Mouse (Mus musculus): Measurements from ENCODE around the gene Pemt. TPM values are rescaled to one million over a fixed set of nuclear protein-coding genes. Genes with fewer than 3 reads are reported as not detected.

The Pemt gene
- polyA plus RNA-seq, 1 experiment from 2014 or later, result 4.3 TPM

DNA sequence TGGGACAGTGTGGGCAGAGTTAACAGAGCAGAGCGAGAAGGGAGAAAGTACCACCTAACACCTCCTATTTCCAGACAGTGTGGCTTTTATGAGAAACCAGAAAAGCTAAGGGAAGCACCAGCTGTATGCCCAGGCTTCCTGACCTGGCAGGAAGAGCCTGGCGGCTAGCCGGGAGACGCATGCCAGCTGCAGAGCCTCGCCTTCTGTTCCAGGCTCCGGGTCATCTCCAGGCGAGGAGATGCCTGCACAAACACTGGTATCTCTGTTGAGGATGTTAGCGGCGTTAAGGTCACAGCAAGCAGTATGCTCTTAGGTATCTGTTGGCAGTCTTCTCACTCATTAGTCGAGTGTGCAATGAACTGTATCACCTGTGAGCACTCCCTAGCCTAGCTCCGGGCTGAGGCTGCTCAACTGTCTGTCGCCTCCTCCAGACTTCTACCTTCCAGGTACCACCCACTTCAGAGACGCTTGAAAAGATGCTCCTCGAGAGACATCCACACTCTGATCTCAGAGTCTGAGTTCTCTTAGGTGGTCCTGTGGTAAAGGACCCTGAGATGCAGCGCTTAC is 27.7 kb upstream of the Pemt start:
- H3K9me3 ChIP-seq, result no peaks in the 10 kb centered on the region
- 0 out of 2 replicates have a peak overlapping the region, but pooled peaks have one; percentile 8 for H3K9ac ChIP-seq
- no peak for ATAC-seq (ENCODE audit: low FRiP score, low read depth)
- H3K27ac ChIP-seq, result no peak overlapping the region
- WGBS, result 70% methylated on average over 15 of the region's 15 CpGs
- no peaks in the 10 kb centered on the region for H3K27me3 ChIP-seq
- H3K36me3 ChIP-seq, result no peaks in the 10 kb centered on the region
- H3K4me2 ChIP-seq (replicated peaks), result no peak overlapping the region
- no peak overlapping the region for H3K4me3 ChIP-seq
- H3K4me1 ChIP-seq, result no peaks in the 10 kb centered on the region

DNA sequence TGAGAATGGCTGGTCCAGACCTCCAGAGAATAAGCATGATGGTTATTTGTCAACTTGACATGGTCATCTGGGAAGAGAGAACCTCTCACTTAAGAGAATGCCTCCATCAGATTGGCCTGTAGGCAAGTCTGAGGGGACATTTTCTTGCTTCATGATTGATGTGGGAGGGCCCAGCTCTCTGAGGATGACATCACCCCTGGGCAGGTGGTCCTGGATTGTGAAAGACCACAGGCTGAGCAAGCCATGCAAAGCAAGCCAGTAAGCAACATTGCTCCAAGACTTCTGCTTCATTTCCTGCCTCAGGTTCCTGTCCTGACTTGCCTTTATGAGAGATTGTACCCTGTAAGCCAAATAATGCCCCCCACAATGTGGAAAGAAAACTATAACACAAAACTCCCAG is 26.8 kb upstream of the Pemt start:
- Histone ChIP-seq H3K36me3 (no peaks in the 10 kb centered on the region), H3K4me3 (no peak overlapping the region), H3K9me3 (no peaks in the 10 kb centered on the region), H3K27ac (no peak overlapping the region), H3K27me3 (no peaks in the 10 kb centered on the region), H3K4me2 (replicated peaks) (no peak overlapping the region), H3K9ac (no peak overlapping the region), H3K4me1 (no peaks in the 10 kb centered on the region)
- no peak for ATAC-seq (ENCODE audit: low FRiP score, low read depth)

DNA sequence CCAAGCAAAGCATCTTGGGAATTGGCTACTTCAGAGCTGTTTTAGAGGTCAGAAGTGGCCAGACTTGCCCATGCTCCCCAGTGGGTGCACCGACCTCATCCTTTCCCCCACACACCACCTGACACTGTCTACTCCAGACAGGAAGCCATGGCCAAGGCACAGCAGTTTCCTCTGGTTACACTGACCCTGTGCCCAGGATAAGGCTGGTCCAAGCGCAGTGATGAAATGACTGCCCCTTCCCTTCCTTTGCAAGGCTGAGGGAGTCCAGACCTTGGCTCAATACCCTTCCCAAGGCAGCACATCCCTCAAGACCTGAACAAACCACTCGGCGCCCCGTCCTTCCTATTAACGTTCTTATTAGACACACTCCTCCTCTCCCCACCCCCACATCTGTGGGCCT is 24.9 kb upstream of the Pemt start:
- Histone ChIP-seq H3K4me2 (replicated peaks) (no peak overlapping the region), H3K9me3 (no peaks in the 10 kb centered on the region), H3K4me1 (no peaks in the 10 kb centered on the region), H3K4me3 (no peak overlapping the region), H3K27ac (no peak overlapping the region), H3K27me3 (no peaks in the 10 kb centered on the region), H3K9ac (no peak overlapping the region), H3K36me3 (no peaks in the 10 kb centered on the region)
- no peak for ATAC-seq (ENCODE audit: low FRiP score, low read depth)
- 89% methylated on average over 6 of the region's 6 CpGs for WGBS

DNA sequence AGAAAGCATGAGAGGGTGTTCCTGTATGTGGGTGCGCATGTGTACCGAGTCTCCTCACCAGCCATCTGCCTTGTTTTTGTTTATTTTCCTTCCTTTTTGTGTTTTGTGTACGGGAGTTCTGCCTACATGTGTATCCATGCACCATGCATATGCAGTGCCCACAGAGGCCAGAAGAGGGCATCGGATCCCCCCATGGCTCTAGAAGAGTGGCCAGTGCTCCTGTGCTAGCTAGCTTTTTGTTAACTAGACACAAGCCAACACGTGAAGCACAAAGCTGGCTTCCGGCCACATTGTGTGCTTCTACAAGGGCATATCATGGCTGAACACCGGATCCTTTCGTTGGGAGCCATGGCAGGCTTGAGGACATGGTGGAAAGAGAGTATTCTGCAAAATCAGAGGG is 24.3 kb upstream of the Pemt start:
- H3K9ac ChIP-seq, result no peak overlapping the region
- no peaks in the 10 kb centered on the region for H3K27me3 ChIP-seq
- no peak overlapping the region for H3K4me2 ChIP-seq (replicated peaks)
- no peak overlapping the region for H3K4me3 ChIP-seq
- H3K4me1 ChIP-seq, result peaks cover 5% of the 10 kb centered on the region; the same call in 1 of the 2 replicates
- no peak overlapping the region for H3K27ac ChIP-seq
- H3K36me3 ChIP-seq, result no peaks in the 10 kb centered on the region
- no peaks in the 10 kb centered on the region for H3K9me3 ChIP-seq
- ATAC-seq (ENCODE audit: low FRiP score, low read depth), result no peak
- 43% methylated on average over 8 of the region's 8 CpGs for WGBS

DNA sequence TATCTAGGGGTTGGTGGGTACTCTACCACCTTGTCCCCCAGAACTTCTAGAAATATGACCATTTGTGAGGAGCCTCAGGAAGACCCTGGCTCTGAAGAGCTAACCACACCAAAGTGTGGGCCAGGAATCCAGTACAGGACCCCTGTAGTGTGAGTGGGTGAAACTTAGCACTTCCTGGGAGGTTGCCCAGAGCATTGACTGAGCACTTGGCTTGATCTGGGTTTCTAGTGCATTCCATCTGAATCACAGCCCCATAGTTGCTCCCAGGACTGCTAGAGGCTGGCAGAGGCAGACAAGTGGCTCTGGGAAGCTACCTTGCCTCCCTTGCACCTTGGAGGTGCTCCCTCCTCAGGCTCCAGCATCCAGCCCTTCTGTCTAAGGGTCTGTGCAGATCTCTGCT is 22.3 kb upstream of the Pemt start:
- Histone ChIP-seq H3K9me3 (no peaks in the 10 kb centered on the region), H3K27ac (no peak overlapping the region), H3K9ac (no peak overlapping the region), H3K4me1 (peaks cover 6% of the 10 kb centered on the region; the same call in 1 of the 2 replicates), H3K4me3 (no peak overlapping the region), H3K4me2 (replicated peaks) (no peak overlapping the region), H3K27me3 (no peaks in the 10 kb centered on the region), H3K36me3 (no peaks in the 10 kb centered on the region)
- no peak for ATAC-seq (ENCODE audit: low FRiP score, low read depth)

DNA sequence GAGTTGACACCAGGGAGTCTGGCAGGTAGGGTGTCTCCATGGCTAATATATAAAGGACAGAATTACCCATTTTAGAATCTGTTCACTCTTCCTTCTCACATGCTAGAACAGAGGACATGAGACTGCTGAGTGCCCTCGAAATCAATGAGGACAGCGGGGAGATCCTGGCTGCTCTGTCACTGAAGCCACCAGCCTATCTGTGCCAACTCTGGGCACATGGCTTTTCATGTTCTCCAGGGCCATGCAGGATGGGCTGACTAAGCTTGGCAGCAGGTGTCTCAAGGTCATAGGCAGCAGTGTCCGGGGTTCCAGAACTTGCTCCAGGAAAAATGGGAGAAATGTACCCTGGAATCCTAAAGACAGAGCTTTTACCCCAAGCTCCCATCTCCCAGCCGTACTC is 21.4 kb upstream of the Pemt start:
- Histone ChIP-seq H3K9me3 (no peaks in the 10 kb centered on the region), H3K27ac (no peak overlapping the region), H3K27me3 (no peaks in the 10 kb centered on the region), H3K4me3 (no peak overlapping the region), H3K9ac (no peak overlapping the region), H3K36me3 (no peaks in the 10 kb centered on the region), H3K4me2 (replicated peaks) (no peak overlapping the region), H3K4me1 (peaks cover 6% of the 10 kb centered on the region; the same call in 1 of the 2 replicates)
- 89% methylated on average over 4 of the region's 4 CpGs for WGBS
- ATAC-seq (ENCODE audit: low FRiP score, low read depth), result no peak

DNA sequence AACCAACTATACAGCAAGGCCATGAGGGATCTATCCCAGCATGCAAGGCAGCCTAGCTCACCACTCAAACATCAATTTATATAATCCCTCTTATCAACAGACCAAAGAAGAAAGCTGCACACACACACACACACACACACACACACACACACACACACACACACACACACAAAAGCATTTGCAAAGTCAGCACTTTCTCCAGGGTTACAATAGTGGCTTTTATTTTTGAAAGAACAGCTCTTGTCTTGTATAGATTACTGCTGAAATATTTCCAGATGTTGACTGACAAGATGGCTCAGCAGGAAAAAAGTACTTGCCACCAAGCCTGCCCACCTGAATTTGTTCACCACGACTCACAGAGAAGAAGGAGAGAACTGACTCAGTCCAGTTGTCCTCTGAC is 19.0 kb upstream of the Pemt start:
- ATAC-seq (ENCODE audit: low FRiP score, low read depth), result no peak
- Histone ChIP-seq H3K9ac (no peak overlapping the region), H3K27me3 (no peaks in the 10 kb centered on the region), H3K9me3 (no peaks in the 10 kb centered on the region), H3K4me3 (no peak overlapping the region), H3K27ac (no peak overlapping the region), H3K4me1 (peaks cover 6% of the 10 kb centered on the region; the same call in 1 of the 2 replicates), H3K4me2 (replicated peaks) (no peak overlapping the region), H3K36me3 (no peaks in the 10 kb centered on the region)
- 53% methylated on average over 1 of the region's 1 CpGs for WGBS

DNA sequence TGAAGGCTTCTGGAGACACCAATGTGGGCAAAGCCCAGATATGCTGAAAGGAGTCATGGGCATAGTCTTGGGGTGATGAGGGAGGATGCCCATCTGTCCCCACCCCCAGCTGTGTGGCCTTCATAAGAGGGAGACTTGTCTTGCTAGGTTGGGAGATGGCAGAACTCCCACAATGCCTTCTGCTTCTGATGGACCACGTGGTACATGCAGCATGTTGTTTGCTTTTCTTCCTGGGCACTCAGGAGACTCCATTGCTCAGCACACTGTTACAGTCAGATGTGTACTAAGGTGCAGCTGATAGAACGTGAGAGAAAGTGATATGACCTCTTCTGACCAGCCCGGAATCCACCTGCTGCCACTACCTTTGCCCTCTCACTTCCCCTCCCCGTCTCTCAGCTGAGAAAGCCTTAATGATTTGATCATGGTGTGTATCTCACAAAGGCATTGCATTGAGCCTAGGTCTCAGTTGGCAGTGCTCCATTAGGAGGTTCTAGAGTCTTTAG is 15.3 kb upstream of the Pemt start:
- no peak overlapping the region for H3K27ac ChIP-seq
- no peaks in the 10 kb centered on the region for H3K36me3 ChIP-seq
- H3K4me2 ChIP-seq (replicated peaks), result no peak overlapping the region
- WGBS, result 79% methylated on average over 4 of the region's 4 CpGs
- peaks cover 6% of the 10 kb centered on the region; the same call in 1 of the 2 replicates for H3K4me1 ChIP-seq
- H3K9ac ChIP-seq, result no peak overlapping the region
- no peaks in the 10 kb centered on the region for H3K9me3 ChIP-seq
- H3K4me3 ChIP-seq, result no peak overlapping the region
- no peaks in the 10 kb centered on the region for H3K27me3 ChIP-seq
- no peak for ATAC-seq (ENCODE audit: low FRiP score, low read depth)

DNA sequence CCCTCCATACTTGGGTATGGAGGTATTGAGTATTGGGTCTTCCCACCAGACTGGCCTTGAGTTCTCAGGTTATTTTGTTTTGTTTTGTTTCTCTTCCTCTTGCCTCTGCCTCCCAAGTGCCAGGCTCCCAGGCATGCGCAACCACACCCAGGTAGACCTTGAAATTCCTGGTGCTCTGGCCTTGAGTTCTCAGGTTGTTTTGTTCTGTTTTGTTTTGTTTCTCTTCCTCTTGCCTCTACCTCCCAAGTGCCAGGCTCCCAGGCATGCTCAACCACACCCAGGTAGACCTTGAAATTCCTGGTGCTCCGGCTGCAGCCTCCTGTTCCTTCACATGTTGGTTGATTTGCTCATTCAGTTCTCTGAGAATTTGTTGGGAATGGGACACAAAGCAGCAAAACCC is 13.7 kb upstream of the Pemt start:
- H3K4me2 ChIP-seq (replicated peaks), result no peak overlapping the region
- H3K9ac ChIP-seq, result no peak overlapping the region
- H3K4me3 ChIP-seq, result no peak overlapping the region
- no peaks in the 10 kb centered on the region for H3K9me3 ChIP-seq
- no peak overlapping the region for H3K27ac ChIP-seq
- no peaks in the 10 kb centered on the region for H3K36me3 ChIP-seq
- no peaks in the 10 kb centered on the region for H3K27me3 ChIP-seq
- no peak for ATAC-seq (ENCODE audit: low FRiP score, low read depth)
- 97% methylated on average over 2 of the region's 2 CpGs for WGBS
- no peaks in the 10 kb centered on the region for H3K4me1 ChIP-seq

DNA sequence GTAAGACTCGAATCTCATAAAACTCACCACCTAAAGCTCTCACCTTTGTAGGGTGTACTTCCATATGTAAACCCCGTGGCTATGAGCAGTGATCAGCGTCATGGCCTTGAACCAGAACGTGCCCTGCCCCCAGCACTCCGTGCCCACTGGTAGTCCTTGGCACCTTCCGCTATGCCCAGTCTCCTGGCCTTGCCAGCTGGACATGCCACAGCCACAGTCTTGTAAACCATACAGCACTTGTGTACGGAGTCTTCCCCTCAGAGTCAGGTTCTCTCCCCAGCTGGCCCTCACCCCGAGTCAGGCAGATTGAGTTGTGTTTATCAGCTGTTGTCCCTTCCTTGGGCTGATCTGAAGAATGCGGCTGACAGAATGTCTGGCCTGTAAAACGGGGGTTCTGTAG is 12.2 kb upstream of the Pemt start:
- Histone ChIP-seq H3K27me3 (no peaks in the 10 kb centered on the region), H3K27ac (no peak overlapping the region), H3K4me1 (no peaks in the 10 kb centered on the region), H3K4me3 (no peak overlapping the region), H3K36me3 (no peaks in the 10 kb centered on the region), H3K4me2 (replicated peaks) (no peak overlapping the region), H3K9me3 (no peaks in the 10 kb centered on the region), H3K9ac (no peak overlapping the region)
- 70% methylated on average over 10 of the region's 10 CpGs for WGBS
- ATAC-seq (ENCODE audit: low FRiP score, low read depth), result no peak

DNA sequence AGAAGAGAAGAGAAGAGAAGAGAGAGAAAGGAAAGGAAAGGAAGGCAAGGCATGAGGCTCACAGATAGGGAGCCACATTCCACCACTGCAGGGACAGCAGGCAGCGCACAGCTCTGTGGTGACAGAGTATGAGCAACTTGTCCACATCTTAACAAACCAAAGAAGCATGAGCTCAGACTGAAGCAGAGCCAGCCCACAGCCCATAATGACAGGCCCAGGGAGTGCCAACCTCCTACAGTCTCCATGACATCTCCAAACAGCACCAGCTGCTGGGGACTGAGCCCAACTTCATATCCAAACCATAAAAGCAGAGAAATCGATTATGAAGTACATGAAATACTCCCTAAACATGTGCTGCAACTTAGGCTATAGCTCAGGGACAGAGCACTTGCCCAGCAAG is 11.7 kb upstream of the Pemt start:
- H3K9ac ChIP-seq, result no peak overlapping the region

DNA sequence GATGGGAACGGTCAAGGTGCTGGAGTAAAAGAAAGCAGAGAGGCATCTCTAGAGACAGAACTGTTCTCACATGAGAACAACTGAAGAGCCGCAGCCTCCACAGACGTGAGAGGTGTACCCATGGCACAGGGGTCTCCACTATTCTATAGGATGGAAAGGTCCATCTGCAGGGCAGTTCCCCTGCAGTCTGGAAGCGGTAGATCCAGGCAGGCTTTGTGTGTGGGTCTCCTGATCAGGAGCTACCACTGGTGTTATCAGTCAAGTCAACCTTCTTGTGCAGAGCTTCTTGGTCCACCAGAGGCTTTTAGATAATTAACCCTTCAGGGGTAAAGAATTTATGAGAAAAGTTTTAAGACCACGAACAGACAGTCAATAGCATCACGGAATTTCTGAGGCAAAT is 10.2 kb upstream of the Pemt start:
- no peak for ATAC-seq (ENCODE audit: low FRiP score, low read depth)
- Histone ChIP-seq H3K36me3 (no peaks in the 10 kb centered on the region), H3K4me2 (replicated peaks) (no peak overlapping the region), H3K9me3 (no peaks in the 10 kb centered on the region), H3K27ac (no peak overlapping the region), H3K4me1 (no peaks in the 10 kb centered on the region), H3K4me3 (no peak overlapping the region), H3K9ac (no peak overlapping the region), H3K27me3 (no peaks in the 10 kb centered on the region)
- WGBS, result 81% methylated on average over 6 of the region's 6 CpGs

More for the DNA sequence above, 11.7 kb upstream of the Pemt start:
- Histone ChIP-seq H3K4me2 (replicated peaks) (no peak overlapping the region), H3K27me3 (no peaks in the 10 kb centered on the region), H3K4me1 (no peaks in the 10 kb centered on the region), H3K4me3 (no peak overlapping the region), H3K9me3 (no peaks in the 10 kb centered on the region), H3K27ac (no peak overlapping the region), H3K36me3 (no peaks in the 10 kb centered on the region)
- ATAC-seq (ENCODE audit: low FRiP score, low read depth), result no peak
- WGBS, result 65% methylated on average over 2 of the region's 2 CpGs

DNA sequence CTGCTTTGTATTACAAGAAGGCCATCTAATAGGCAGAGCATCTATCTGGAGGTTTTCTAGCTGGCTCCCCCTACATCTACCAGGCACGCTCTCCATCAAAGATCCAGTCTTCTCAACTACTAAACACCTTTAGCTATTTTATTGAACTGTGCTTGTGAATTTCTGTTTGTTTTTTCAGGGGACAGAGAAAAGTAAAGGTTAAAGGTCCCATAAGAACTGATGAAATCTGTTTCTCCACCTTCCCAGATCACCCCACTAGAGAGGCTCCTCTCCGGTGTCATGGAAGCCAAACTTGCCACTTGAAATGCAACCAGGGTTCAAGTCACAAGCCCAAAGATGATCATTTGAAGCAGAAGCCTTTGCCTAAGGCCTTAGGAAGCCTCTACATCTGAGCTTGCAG is 2.6 kb upstream of the Pemt start:
- 90% methylated on average over 2 of the region's 2 CpGs for WGBS
- no peaks in the 10 kb centered on the region for H3K36me3 ChIP-seq
- ATAC-seq (ENCODE audit: low FRiP score, low read depth), result no peak
- H3K27me3 ChIP-seq, result no peaks in the 10 kb centered on the region
- peaks cover 4% of the 10 kb centered on the region for H3K4me1 ChIP-seq
- no peak overlapping the region for H3K4me2 ChIP-seq (replicated peaks)
- H3K4me3 ChIP-seq, result no peak overlapping the region
- no peak overlapping the region for H3K9ac ChIP-seq
- H3K27ac ChIP-seq, result no peak overlapping the region
- H3K9me3 ChIP-seq, result no peaks in the 10 kb centered on the region
